ENCODE assay signal across 8 mouse cellular contexts in genomic region chr6:92214773-92215449, GRCm38 (mm10). TPM values are rescaled to one million over a fixed set of nuclear protein-coding genes. Genes with fewer than 3 reads are reported as not detected.
A peak's percentile ranks its signal among the peaks of the same experiment; 100 is the strongest.
DNase-seq lines count a peak whose midpoint lies in the region; ATAC-seq and TF ChIP-seq lines count a peak whose summit lies in the region.

Gene Rbsn, minus strand, starts transcription at chr6:92214925.

- peak within 1 kb of the TSS; percentile 80 for H3K27ac ChIP-seq in forebrain, embryonic 12.5 days
- peak within 1 kb of the TSS; percentile 62 for H3K27ac ChIP-seq in heart, postnatal 0 days (ENCODE audit: low read depth)
- peak within 1 kb of the TSS; percentile 80 for H3K27ac ChIP-seq in liver, embryonic 16.5 days (ENCODE audit: low read length)
- H3K27ac ChIP-seq in neural tube, embryonic 13.5 days (replicated peaks), result peak within 1 kb of the TSS; percentile 93

- H3K36me3 ChIP-seq in E14TG2a.4 (ENCODE audit: insufficient read depth, low read length), result peaks cover 20% of the 10 kb centered on the region
- H3K36me3 ChIP-seq in forebrain, embryonic 12.5 days (replicated peaks), result no peaks in the 10 kb centered on the region
- 0 out of 2 replicates have a peak, but pooled peaks cover 7% of the 10 kb centered on the region for H3K36me3 ChIP-seq in heart, postnatal 0 days (replicated peaks; ENCODE audit: control insufficient read depth, insufficient read depth, low read length)
- H3K36me3 ChIP-seq in liver, embryonic 16.5 days (ENCODE audit: control insufficient read depth, insufficient read depth), result no peaks in the 10 kb centered on the region
- peaks cover 14% of the 10 kb centered on the region for H3K36me3 ChIP-seq in neural tube, embryonic 13.5 days

- peak; percentile 95 for ATAC-seq in forebrain, embryonic 12.5 days (ENCODE audit: low FRiP score)
- ATAC-seq in heart, postnatal 0 days (ENCODE audit: insufficient read depth, low read depth), result peak; percentile 94
- peak; percentile 95 for ATAC-seq in liver, embryonic 16.5 days (ENCODE audit: low read depth)
- peak; percentile 95 for ATAC-seq in neural tube, embryonic 13.5 days (ENCODE audit: low read depth)

- H3K4me3 ChIP-seq in E14TG2a.4 (replicated peaks; ENCODE audit: low read length), result peak within 1 kb of the TSS; percentile 98
- H3K4me3 ChIP-seq in forebrain, embryonic 12.5 days (replicated peaks), result peak within 1 kb of the TSS; percentile 78
- H3K4me3 ChIP-seq in heart, postnatal 0 days (ENCODE audit: low read depth, low read length), result peak within 1 kb of the TSS; percentile 89
- H3K4me3 ChIP-seq in liver, embryonic 16.5 days (ENCODE audit: low read depth, low read length), result peak within 1 kb of the TSS; percentile 94
- H3K4me3 ChIP-seq in neural tube, embryonic 13.5 days, result peak within 1 kb of the TSS; percentile 90

- no peak for TF ChIP-seq EP300 in heart, postnatal 0 days (IDR thresholded peaks at IDR 0.05; ENCODE audit: low read depth)

- no peaks in the 10 kb centered on the region for H3K27me3 ChIP-seq in E14TG2a.4 (ENCODE audit: insufficient read depth, low read length)
- peaks cover 20% of the 10 kb centered on the region; the same call in 1 of the 2 replicates for H3K27me3 ChIP-seq in forebrain, embryonic 12.5 days
- no peaks in the 10 kb centered on the region for H3K27me3 ChIP-seq in heart, postnatal 0 days (ENCODE audit: control insufficient read depth, insufficient read depth, low read length)
- no peaks in the 10 kb centered on the region for H3K27me3 ChIP-seq in liver, embryonic 16.5 days (ENCODE audit: control insufficient read depth, insufficient read depth, low read depth, low read length)
- H3K27me3 ChIP-seq in neural tube, embryonic 13.5 days, result no peaks in the 10 kb centered on the region

- 10% methylated on average over 35 of the region's 35 CpGs for WGBS in forebrain, embryonic 12.5 days
- WGBS in heart, postnatal 0 days, result 10% methylated on average over 35 of the region's 35 CpGs
- 9% methylated on average over 35 of the region's 35 CpGs for WGBS in liver, embryonic 16.5 days (ENCODE audit: insufficient replicate concordance)
- 10% methylated on average over 35 of the region's 35 CpGs for WGBS in neural tube, embryonic 13.5 days

- H3K4me2 ChIP-seq in forebrain, embryonic 12.5 days, result peak within 1 kb of the TSS; percentile 94
- peak within 1 kb of the TSS; percentile 90 for H3K4me2 ChIP-seq in heart, postnatal 0 days (ENCODE audit: low read depth, low read length)
- peak within 1 kb of the TSS; percentile 97 for H3K4me2 ChIP-seq in liver, embryonic 16.5 days (ENCODE audit: low read depth, low read length)
- H3K4me2 ChIP-seq in neural tube, embryonic 13.5 days, result peak within 1 kb of the TSS; percentile 98

- H3K4me1 ChIP-seq in E14TG2a.4 (replicated peaks; ENCODE audit: low read depth, low read length), result peaks cover 21% of the 10 kb centered on the region
- peaks cover 12% of the 10 kb centered on the region for H3K4me1 ChIP-seq in forebrain, embryonic 12.5 days
- peaks cover 7% of the 10 kb centered on the region for H3K4me1 ChIP-seq in heart, postnatal 0 days (ENCODE audit: control insufficient read depth, insufficient read depth)
- peaks cover 11% of the 10 kb centered on the region for H3K4me1 ChIP-seq in liver, embryonic 16.5 days (ENCODE audit: control insufficient read depth, low read depth, low read length)
- peaks cover 25% of the 10 kb centered on the region for H3K4me1 ChIP-seq in neural tube, embryonic 13.5 days (replicated peaks)

- DNase-seq in c-Kit-positive CD71-positive TER-119-positive erythroid progenitor cells, embryonic 14.5 days (ENCODE audit: low spot score), result peak; percentile 88
- DNase-seq in heart, postnatal 0 days (ENCODE audit: low spot score), result peak; percentile 93
- peak; percentile 94 to 97 for DNase-seq in kidney, postnatal 4 days
- peak; percentile 93 for DNase-seq in testis, postnatal 10 days (ENCODE audit: low spot score)

- H3K9ac ChIP-seq in forebrain, embryonic 12.5 days, result peak within 1 kb of the TSS; percentile 88
- H3K9ac ChIP-seq in heart, postnatal 0 days (replicated peaks; ENCODE audit: low read depth, low read length), result peak within 1 kb of the TSS; percentile 90
- H3K9ac ChIP-seq in liver, embryonic 16.5 days (ENCODE audit: low read depth, low read length), result peak within 1 kb of the TSS; percentile 92
- peak within 1 kb of the TSS; percentile 89 for H3K9ac ChIP-seq in neural tube, embryonic 13.5 days

- no peaks in the 10 kb centered on the region for H3K9me3 ChIP-seq in E14TG2a.4 (ENCODE audit: low read length)
- H3K9me3 ChIP-seq in forebrain, embryonic 12.5 days, result no peaks in the 10 kb centered on the region
- H3K9me3 ChIP-seq in heart, postnatal 0 days (replicated peaks; ENCODE audit: control insufficient read depth, low read length), result no peaks in the 10 kb centered on the region
- H3K9me3 ChIP-seq in liver, embryonic 16.5 days (replicated peaks; ENCODE audit: control insufficient read depth, low read length), result no peaks in the 10 kb centered on the region
- no peaks in the 10 kb centered on the region for H3K9me3 ChIP-seq in neural tube, embryonic 13.5 days

- no peak for TF ChIP-seq CTCF in E14TG2a.4 (conservative IDR thresholded peaks at IDR 0.05; ENCODE audit: low read length)
- TF ChIP-seq CTCF in heart, postnatal 0 days (IDR thresholded peaks at IDR 0.05; ENCODE audit: low read depth), result peak; percentile 13; the same call in 1 of the 2 replicates

RNA-seq across cellular contexts. Expression of gene Rbsn, which starts in this region (rescaled TPM):
- polyA plus RNA-seq in forebrain, embryonic 12.5 days (2016; fragmentation: Nextera tagmentation; extraction: Ambion mirVana), result 36.1 and 40.5 TPM in 2 replicates
- total RNA-seq in heart, postnatal 0 days (2014; rRNA removed; ENCODE audit: low replicate concordance), result 5.6 and 45.5 TPM in 2 replicates
- 12.9 and 14.3 TPM in 2 replicates for polyA plus RNA-seq in heart, postnatal 0 days (2015; fragmentation: Nextera tagmentation; extraction: Ambion mirVana)
- polyA plus RNA-seq in liver, embryonic 16.5 days (2015; fragmentation: Nextera tagmentation; extraction: Ambion mirVana), result 6.5 TPM in 2 replicates
- polyA plus RNA-seq in neural tube, embryonic 13.5 days (2015; fragmentation: Nextera tagmentation; extraction: Ambion mirVana), result 29.1 and 39.0 TPM in 2 replicates

Comparison
In these comparisons a context has a peak if more than half of its experiments do, and no peak if none do; other contexts are left out.
1. Peak in every context shown above with its lines: DNase-seq, ATAC-seq, H3K4me3 ChIP-seq and H3K27ac ChIP-seq.